Mouse (Mus musculus) midbrain, postnatal 0 days (tissue): ENCODE results near the gene C1qa. TPM values are rescaled to one million over a fixed set of nuclear protein-coding genes. Genes with fewer than 3 reads are reported as not detected.
A peak's percentile ranks its signal among the peaks of the same experiment; 100 is the strongest.

ENCODE experiments used
- ATAC-seq: fragments of 200-750 bp; cut with Nextera tagmentation; 2 replicates; pipeline ENCODE4 v1.8.0; 2017; ENCODE audit warnings: moderate number of reproducible peaks, mild to moderate bottlenecking, moderate TSS enrichment, moderate library complexity; ENCODE audit not compliant: low FRiP score
- DNase-seq: peaks from one replicate; pipeline ENCODE4 v3.0.0-alpha.2; 2015; ENCODE audit warnings: low spot score
- H3K27ac ChIP-seq: fragments of 300-500 bp; sonication (generic); 2 replicates; pipeline ENCODE4 v1.5.1; 2014; ENCODE audit warnings: low read depth, mild to moderate bottlenecking, low read length, mixed read lengths
- H3K27me3 ChIP-seq: fragments of 300-500 bp; sonication (generic); 2 replicates; pipeline ENCODE4 v1.6.1; 2014; ENCODE audit warnings: low read length, control low read depth, mixed read lengths; ENCODE audit not compliant: insufficient read depth
- H3K36me3 ChIP-seq: fragments of 300-500 bp; sonication (generic); 2 replicates; pipeline ENCODE4 v1.6.1; 2014; ENCODE audit warnings: low read length, control low read depth, mixed read lengths; ENCODE audit not compliant: insufficient read depth
- H3K4me1 ChIP-seq: fragments of 300-500 bp; sonication (generic); 2 replicates; pipeline ENCODE4 v1.6.1; 2014; ENCODE audit warnings: mild to moderate bottlenecking, control low read depth, antibody characterized with exemption, low read length, mixed read lengths; ENCODE audit not compliant: insufficient read depth
- H3K4me2 ChIP-seq: fragments of 300-500 bp; sonication (generic); 2 replicates; pipeline ENCODE4 v1.6.1; 2014; ENCODE audit warnings: low read depth, mild to moderate bottlenecking, low read length, mixed read lengths; ENCODE audit not compliant: poor library complexity, severe bottlenecking
- H3K4me3 ChIP-seq: fragments of 300-500 bp; sonication (generic); 2 replicates; pipeline ENCODE4 v1.5.1; 2014; ENCODE audit warnings: low read depth, mild to moderate bottlenecking, low read length, moderate library complexity
- H3K9ac ChIP-seq: fragments of 300-500 bp; sonication (generic); replicated peaks from 2 replicates; pipeline ENCODE4 v1.6.1; 2014; ENCODE audit warnings: mild to moderate bottlenecking, low read length, moderate library complexity, mixed read lengths; ENCODE audit not compliant: poor library complexity, severe bottlenecking
- H3K9me3 ChIP-seq: fragments of 300-500 bp; sonication (generic); 2 replicates; pipeline ENCODE4 v1.6.1; 2016; ENCODE audit warnings: low read length, control low read depth
- CTCF ChIP-seq: IDR thresholded peaks from 2 replicates; pipeline ENCODE4 v1.5.1; 2016; ENCODE audit warnings: antibody characterized with exemption, mild to moderate bottlenecking
- WGBS: fragments of 180-500 bp; shearing (Covaris S2); extraction: QIAGEN DNeasy Blood & Tissue Kit; methylation state at CpG from one replicate; pipeline ENCODE4 v1.1.7; 2014; 5-methylcytosine and 5-hydroxymethylcytosine counted together
- polyA plus RNA-seq: library from polyadenylated mRNA; unstranded; fragments of >200 nt; fragmentation: Nextera tagmentation; extraction: Ambion mirVana; gene quantifications from 2 replicates; pipeline ENCODE4 v1.2.1, GENCODE M21; 2015
- total RNA-seq: library from RNA; depleted of rRNA; stranded (reverse); fragments of >200 nt; gene quantifications from 2 replicates; pipeline ENCODE4 v1.2.3, GENCODE M21; 2014; rRNA removed

C1qa gene
- total and polyA plus RNA-seq, 2 experiments from 2014 or later = 38.8 to 48.8 TPM

DNA sequence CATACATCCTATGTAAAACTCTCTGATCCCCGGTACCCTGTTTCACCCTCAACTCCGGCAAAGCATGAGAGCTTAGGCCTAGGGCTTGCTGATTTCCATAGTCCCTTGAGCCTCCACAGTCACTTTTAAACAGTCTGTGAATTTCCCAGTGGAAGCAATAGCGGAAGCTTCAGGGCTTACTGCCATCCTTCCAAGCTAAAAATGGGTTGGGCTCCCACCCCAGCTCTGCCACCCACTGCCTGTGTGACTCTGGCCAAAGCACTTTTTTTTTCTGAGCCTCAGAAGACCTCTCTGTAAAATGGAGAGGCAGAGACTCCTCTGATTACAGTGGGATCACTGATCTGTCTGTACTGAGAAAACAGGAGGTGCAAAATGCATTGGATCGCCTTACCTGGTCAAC is 50.0 kb downstream of the C1qa start:
- no peaks in the 10 kb centered on the region for H3K4me1 ChIP-seq
- DNase-seq (no peak), ATAC-seq (no peak)
- H3K4me2 ChIP-seq = no peak overlapping the region
- WGBS = 53% methylated on average over 4 of the region's 4 CpGs
- H3K9ac ChIP-seq = no peak overlapping the region
- H3K27me3 ChIP-seq = no peaks in the 10 kb centered on the region
- TF ChIP-seq CTCF = no peak
- no peaks in the 10 kb centered on the region for H3K36me3 ChIP-seq
- no peak overlapping the region for H3K27ac ChIP-seq
- H3K9me3 ChIP-seq = no peaks in the 10 kb centered on the region
- H3K4me3 ChIP-seq = no peak overlapping the region

DNA sequence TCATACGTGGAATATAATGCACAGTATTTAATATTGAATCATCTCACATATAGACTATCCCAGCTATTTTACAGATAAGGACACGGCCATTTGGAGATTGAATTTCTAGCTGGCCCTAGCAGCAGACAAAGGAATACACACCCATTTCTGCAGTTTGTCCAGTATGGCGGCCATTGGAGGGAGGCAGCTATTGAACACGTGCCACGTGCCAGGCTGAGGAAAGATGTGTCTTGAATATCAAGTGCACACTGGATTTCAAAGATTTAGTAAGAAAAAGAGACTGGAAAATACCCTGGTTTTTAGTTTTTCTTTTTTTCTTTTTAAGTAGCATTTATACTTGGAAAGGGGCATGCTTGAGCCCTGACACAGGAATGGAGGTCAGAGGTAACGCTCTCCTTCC is 51.4 kb downstream of the C1qa start:
- no peak overlapping the region for H3K4me3 ChIP-seq
- H3K9me3 ChIP-seq = no peaks in the 10 kb centered on the region
- H3K4me2 ChIP-seq = no peak overlapping the region
- H3K4me1 ChIP-seq = no peaks in the 10 kb centered on the region
- H3K9ac ChIP-seq = no peak overlapping the region
- DNase-seq = peak; percentile 29
- H3K36me3 ChIP-seq = no peaks in the 10 kb centered on the region
- H3K27ac ChIP-seq = no peak overlapping the region
- no peaks in the 10 kb centered on the region for H3K27me3 ChIP-seq
- ATAC-seq = no peak
- no peak for TF ChIP-seq CTCF
- WGBS = 52% methylated on average over 6 of the region's 6 CpGs

Other genes with a start within 250 kb of the C1qa start
- 149 and 202 TPM in 2 replicates for gene Ephb2, start 62.8 kb downstream of the C1qa start, total RNA-seq
- 13.6 and 15.6 TPM in 2 replicates for gene Ephb2, start 62.8 kb downstream of the C1qa start, polyA plus RNA-seq
- gene C1qb, start 12.6 kb downstream of the C1qa start, total RNA-seq = 60.0 and 71.3 TPM in 2 replicates
- 64.3 and 72.3 TPM in 2 replicates for gene C1qb, start 12.6 kb downstream of the C1qa start, polyA plus RNA-seq
- gene C1qc, start 5.7 kb downstream of the C1qa start, total RNA-seq = 62.7 and 79.7 TPM in 2 replicates
- 39.0 and 39.7 TPM in 2 replicates for gene C1qc, start 5.7 kb downstream of the C1qa start, polyA plus RNA-seq
- gene Epha8, start 58.0 kb upstream of the C1qa start, total RNA-seq = 49.9 and 51.1 TPM in 2 replicates
- 17.3 and 18.3 TPM in 2 replicates for gene Epha8, start 58.0 kb upstream of the C1qa start, polyA plus RNA-seq
- 7.5 and 8.4 TPM in 2 replicates for gene Zbtb40, start 150.0 kb upstream of the C1qa start, total RNA-seq
- gene Zbtb40, start 150.0 kb upstream of the C1qa start, polyA plus RNA-seq = 0.99 and 1.2 TPM in 2 replicates